Mouse (Mus musculus): ENCODE data around the gene 4930595D18Rik.

The 4930595D18Rik gene

GRCm38 (mm10) chr12:111165831-111166591 is 18.3 kb downstream of the 4930595D18Rik start, which contains the start of gene Traf3:
Traf3 (plus strand) TSS chr12:111166370.
- in situ Hi-C loops (cut with MboI; ENCODE audit: low sequenced_read_pairs) = no loop called here

GRCm38 (mm10) chr12:111165146-111165812 is 19.0 kb downstream of the 4930595D18Rik start:
- in situ Hi-C loops (cut with MboI; ENCODE audit: low sequenced_read_pairs) = no loop called here

GRCm38 (mm10) chr12:111164310-111164751 is 20.0 kb downstream of the 4930595D18Rik start:
- in situ Hi-C loops (cut with MboI; ENCODE audit: low sequenced_read_pairs) = no loop called here

- in situ Hi-C loops (cut with MboI; ENCODE audit: low sequenced_read_pairs) = no loop called here
These were observed 21.8 kb downstream of the 4930595D18Rik start for GRCm38 (mm10) chr12:111162312-111163061.

GRCm38 (mm10) chr12:111161943-111162311 is 22.4 kb downstream of the 4930595D18Rik start:
- in situ Hi-C loops (cut with MboI; ENCODE audit: low sequenced_read_pairs) = no loop called here

- in situ Hi-C loops (cut with MboI; ENCODE audit: low sequenced_read_pairs) = no loop called here
These were observed 23.4 kb downstream of the 4930595D18Rik start for GRCm38 (mm10) chr12:111160871-111161270.

GRCm38 (mm10) chr12:111159659-111160428 is 24.4 kb downstream of the 4930595D18Rik start:
- in situ Hi-C loops (cut with MboI; ENCODE audit: low sequenced_read_pairs) = no loop called here

- in situ Hi-C loops (cut with MboI; ENCODE audit: low sequenced_read_pairs) = no loop called here
These were observed 28.5 kb downstream of the 4930595D18Rik start for GRCm38 (mm10) chr12:111155756-111156155.

GRCm38 (mm10) chr12:111154641-111155040 is 29.6 kb downstream of the 4930595D18Rik start:
- in situ Hi-C loops (cut with MboI; ENCODE audit: low sequenced_read_pairs) = no loop called here

GRCm38 (mm10) chr12:111153946-111154345 is 30.3 kb downstream of the 4930595D18Rik start:
- in situ Hi-C loops (cut with MboI; ENCODE audit: low sequenced_read_pairs) = no loop called here

GRCm38 (mm10) chr12:111152981-111153710 is 31.1 kb downstream of the 4930595D18Rik start:
- in situ Hi-C loops (cut with MboI; ENCODE audit: low sequenced_read_pairs) = no loop called here

GRCm38 (mm10) chr12:111152579-111152978 is 31.7 kb downstream of the 4930595D18Rik start:
- in situ Hi-C loops (cut with MboI; ENCODE audit: low sequenced_read_pairs) = no loop called here

- in situ Hi-C loops (cut with MboI; ENCODE audit: low sequenced_read_pairs) = no loop called here
These were observed 32.7 kb downstream of the 4930595D18Rik start for GRCm38 (mm10) chr12:111151422-111152156.

GRCm38 (mm10) chr12:111150236-111150596 is 34.1 kb downstream of the 4930595D18Rik start:
- in situ Hi-C loops (cut with MboI; ENCODE audit: low sequenced_read_pairs) = no loop called here

- in situ Hi-C loops (cut with MboI; ENCODE audit: low sequenced_read_pairs) = no loop called here
These were observed 34.6 kb downstream of the 4930595D18Rik start for GRCm38 (mm10) chr12:111149495-111150235.

GRCm38 (mm10) chr12:111145269-111145668 is 39.0 kb downstream of the 4930595D18Rik start:
- in situ Hi-C loops (cut with MboI; ENCODE audit: low sequenced_read_pairs) = no loop called here

GRCm38 (mm10) chr12:111144598-111144997 is 39.7 kb downstream of the 4930595D18Rik start:
- in situ Hi-C loops (cut with MboI; ENCODE audit: low sequenced_read_pairs) = no loop called here

GRCm38 (mm10) chr12:111143509-111144063 is 40.7 kb downstream of the 4930595D18Rik start:
- in situ Hi-C loops (cut with MboI; ENCODE audit: low sequenced_read_pairs) = no loop called here

All from CH12F3 (cell line).